17 mouse cellular contexts compared by ENCODE assay signal in the genomic region with DNA sequence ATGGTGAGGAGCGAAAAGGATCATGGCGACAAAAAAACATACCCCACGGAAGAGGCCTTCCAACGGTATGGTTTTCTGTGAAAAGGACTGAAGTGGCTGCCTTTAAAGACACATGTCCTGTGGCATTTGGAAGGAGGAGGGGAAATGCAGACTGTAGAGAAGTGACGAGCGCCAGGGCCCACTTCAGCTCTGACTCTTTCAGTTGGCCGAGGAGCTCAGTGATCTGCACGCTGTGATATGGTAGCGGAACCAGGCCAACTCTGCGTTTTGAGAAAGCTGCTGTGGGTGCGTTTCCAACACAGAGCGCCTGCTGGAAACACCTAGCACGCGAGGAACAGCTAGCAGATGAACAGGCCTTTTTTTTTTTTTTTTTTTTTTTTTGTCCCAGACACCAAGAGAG. TPM values are rescaled to one million over a fixed set of nuclear protein-coding genes. Genes with fewer than 3 reads are reported as not detected.
DNase-seq lines count a peak whose midpoint lies in the region; ATAC-seq and TF ChIP-seq lines count a peak whose summit lies in the region.
"Had no signal": no experiment of that assay in that cellular context is flagged by ENCODE, and none has a peak within 500 bp of the region (broad histone marks: within the 10 kb centered on the region; RNA-seq: fewer than 3 reads in every experiment).

No protein-coding gene starts in this region.

- H3K9ac ChIP-seq in heart, embryonic 16.5 days (ENCODE audit: low read length) = no peak overlapping the region
- H3K9ac ChIP-seq in liver, embryonic 13.5 days = peak overlapping the region; percentile 65
- H3K9ac ChIP-seq in hindbrain, embryonic 16.5 days (ENCODE audit: low read depth, low read length) = no peak overlapping the region
- H3K9ac ChIP-seq: lung, embryonic 14.5 days; midbrain, embryonic 13.5 days had no signal

- H3K36me3 ChIP-seq in heart, embryonic 16.5 days (ENCODE audit: control insufficient read depth, insufficient read depth) = no peaks in the 10 kb centered on the region
- no peaks in the 10 kb centered on the region for H3K36me3 ChIP-seq in G1E (replicated peaks)
- H3K36me3 ChIP-seq in liver, embryonic 13.5 days = no peaks in the 10 kb centered on the region
- H3K36me3 ChIP-seq in hindbrain, embryonic 16.5 days (ENCODE audit: control insufficient read depth, insufficient read depth, low read length) = no peaks in the 10 kb centered on the region
- H3K36me3 ChIP-seq: midbrain, embryonic 13.5 days had no signal

- H3K27ac ChIP-seq in heart, embryonic 16.5 days (ENCODE audit: low read length) = no peak overlapping the region
- peak overlapping the region; percentile 95 for H3K27ac ChIP-seq in liver, embryonic 13.5 days
- no peak overlapping the region for H3K27ac ChIP-seq in hindbrain, embryonic 16.5 days (ENCODE audit: low read depth, low read length)
- H3K27ac ChIP-seq: midbrain, embryonic 13.5 days had no signal

- no peak for TF ChIP-seq CTCF in G1E (IDR thresholded peaks at IDR 0.05; ENCODE audit: low read depth, low read length)

- H3K4me1 ChIP-seq in heart, embryonic 16.5 days (ENCODE audit: control insufficient read depth, insufficient read depth, low read length) = peaks cover 16% of the 10 kb centered on the region
- H3K4me1 ChIP-seq in G1E (ENCODE audit: insufficient read depth, low read depth, low read length) = peaks cover 35% of the 10 kb centered on the region
- H3K4me1 ChIP-seq in liver, embryonic 13.5 days (replicated peaks) = peaks cover 71% of the 10 kb centered on the region
- H3K4me1 ChIP-seq in hindbrain, embryonic 16.5 days (ENCODE audit: control insufficient read depth, insufficient read depth, low read depth, low read length) = no peaks in the 10 kb centered on the region
- H3K4me1 ChIP-seq: midbrain, embryonic 13.5 days had no signal

- H3K4me2 ChIP-seq in heart, embryonic 16.5 days (ENCODE audit: low read depth, low read length) = no peak overlapping the region
- H3K4me2 ChIP-seq in liver, embryonic 13.5 days = peak overlapping the region; percentile 66
- no peak overlapping the region for H3K4me2 ChIP-seq in hindbrain, embryonic 16.5 days (ENCODE audit: low read length)
- H3K4me2 ChIP-seq: lung, embryonic 14.5 days; midbrain, embryonic 13.5 days had no signal

- H3K4me3 ChIP-seq in heart, embryonic 16.5 days (ENCODE audit: low read length) = no peak overlapping the region
- peak overlapping the region; percentile 56; the same call in 1 of the 2 replicates for H3K4me3 ChIP-seq in G1E (ENCODE audit: low read depth, low read length)
- H3K4me3 ChIP-seq in liver, embryonic 13.5 days (replicated peaks) = peak overlapping the region; percentile 41
- H3K4me3 ChIP-seq in hindbrain, embryonic 16.5 days (ENCODE audit: low read length) = no peak overlapping the region
- H3K4me3 ChIP-seq: midbrain, embryonic 13.5 days had no signal

- ATAC-seq in heart, embryonic 16.5 days (replicated peaks; ENCODE audit: extremely low read depth, insufficient read depth, low FRiP score) = peak; percentile 37; the same call in 1 of the 2 replicates
- ATAC-seq in G1E (ENCODE audit: extremely low read depth, insufficient number of reproducible peaks, low FRiP score, poor library complexity, severe bottlenecking) = peak; percentile 50; the same call in 1 of the 2 replicates
- ATAC-seq in liver, embryonic 13.5 days (ENCODE audit: low read depth) = peak; percentile 64
- no peak for ATAC-seq in hindbrain, embryonic 16.5 days
- ATAC-seq: midbrain, embryonic 13.5 days had no signal

- H3K27me3 ChIP-seq in heart, embryonic 16.5 days (ENCODE audit: control insufficient read depth, insufficient read depth, low read length) = no peaks in the 10 kb centered on the region
- H3K27me3 ChIP-seq in G1E (ENCODE audit: insufficient read depth, low read length) = no peaks in the 10 kb centered on the region
- no peaks in the 10 kb centered on the region for H3K27me3 ChIP-seq in liver, embryonic 13.5 days
- H3K27me3 ChIP-seq in hindbrain, embryonic 16.5 days (replicated peaks; ENCODE audit: control insufficient read depth, insufficient read depth, low read length) = no peaks in the 10 kb centered on the region
- H3K27me3 ChIP-seq: CH12.LX; midbrain, embryonic 13.5 days had no signal

- 51% methylated on average over 14 of the region's 14 CpGs for WGBS in heart, embryonic 16.5 days
- WGBS in liver, embryonic 13.5 days (ENCODE audit: insufficient replicate concordance) = 36% methylated on average over 14 of the region's 14 CpGs
- 87% methylated on average over 14 of the region's 14 CpGs for WGBS in hindbrain, embryonic 16.5 days

- DNase-seq in heart, adult 9 months (ENCODE audit: low spot score in 2 of 2) = no peak
- peak; percentile 8 for DNase-seq in G1E (ENCODE audit: low spot score)
- peak; percentile 32 for DNase-seq in brain, adult 2 months (ENCODE audit: low read depth, low spot score)
- peak; percentile 47 for DNase-seq in liver, embryonic 13.5 days
- no peak for DNase-seq in thymus, postnatal 14 days
- DNase-seq: gastrocnemius, postnatal 14 days; kidney, postnatal 25 days had no signal

- no peaks in the 10 kb centered on the region for H3K9me3 ChIP-seq in heart, embryonic 16.5 days (replicated peaks; ENCODE audit: control insufficient read depth, low read length)
- no peaks in the 10 kb centered on the region for H3K9me3 ChIP-seq in G1E (replicated peaks)
- H3K9me3 ChIP-seq in liver, embryonic 13.5 days (replicated peaks) = no peaks in the 10 kb centered on the region
- H3K9me3 ChIP-seq in hindbrain, embryonic 16.5 days (ENCODE audit: control insufficient read depth, low read length) = no peaks in the 10 kb centered on the region
- H3K9me3 ChIP-seq: midbrain, embryonic 13.5 days had no signal

RNA-seq across cellular contexts. Expression of a gene that starts 24.4 kb away (rescaled TPM):
- polyA plus RNA-seq in heart, embryonic 16.5 days (2015; fragmentation: Nextera tagmentation; extraction: Ambion mirVana) = 136 and 148 TPM in 2 replicates
- total RNA-seq in G1E (2014; fragmentation: Nextera tagmentation) = 168 and 190 TPM in 2 replicates
- 304 and 315 TPM in 2 replicates for total RNA-seq in G1E (2017)
- polyA plus RNA-seq in G1E (2012) = 54.9 and 111 TPM in 2 replicates
- polyA plus RNA-seq in liver, embryonic 13.5 days (2015; fragmentation: Nextera tagmentation; extraction: Ambion mirVana) = 199 and 216 TPM in 2 replicates
- 156 and 166 TPM in 2 replicates for polyA plus RNA-seq in hindbrain, embryonic 16.5 days (2015; fragmentation: Nextera tagmentation; extraction: Ambion mirVana)

RNA-seq across cellular contexts. Expression of a gene that starts 24.6 kb away (rescaled TPM):
- 0.60 and 0.79 TPM in 2 replicates for polyA plus RNA-seq in heart, embryonic 16.5 days (2015; fragmentation: Nextera tagmentation; extraction: Ambion mirVana)
- total RNA-seq in G1E (2014; fragmentation: Nextera tagmentation) (0.39 and 0.60 TPM in 2 replicates), G1E (2017) (0.05 and 0.06 TPM in 2 replicates)
- polyA plus RNA-seq in G1E (2012) = not detected in 2 replicates
- 0.23 and 0.27 TPM in 2 replicates for polyA plus RNA-seq in liver, embryonic 13.5 days (2015; fragmentation: Nextera tagmentation; extraction: Ambion mirVana)
- 8.0 and 11.2 TPM in 2 replicates for polyA plus RNA-seq in hindbrain, embryonic 16.5 days (2015; fragmentation: Nextera tagmentation; extraction: Ambion mirVana)

RNA-seq across cellular contexts. Expression of a gene that starts 24.7 kb away (rescaled TPM):
- polyA plus RNA-seq in heart, embryonic 16.5 days (2015; fragmentation: Nextera tagmentation; extraction: Ambion mirVana) = 0.34 TPM in 1 of 2 replicates, not detected in the other
- not detected in 2 replicates for total RNA-seq in G1E (2014; fragmentation: Nextera tagmentation)
- total RNA-seq in G1E (2017) = 88.3 and 92.3 TPM in 2 replicates
- 0.42 and 0.70 TPM in 2 replicates for polyA plus RNA-seq in G1E (2012)
- 6.3 and 6.5 TPM in 2 replicates for polyA plus RNA-seq in liver, embryonic 13.5 days (2015; fragmentation: Nextera tagmentation; extraction: Ambion mirVana)
- polyA plus RNA-seq in hindbrain, embryonic 16.5 days (2015; fragmentation: Nextera tagmentation; extraction: Ambion mirVana) = not detected in 2 replicates
- total RNA-seq: adrenal gland, postnatal 36 days; CH12.LX; gastrocnemius, postnatal 14 days; left cerebral cortex, adult 8-10 months had no signal
- polyA plus RNA-seq: embryonic facial prominence, embryonic 14.5 days; lung, embryonic 14.5 days; midbrain, embryonic 13.5 days; neural tube, embryonic 14.5 days; urinary bladder, adult 2 months had no signal

RNA-seq across cellular contexts. Expression of a gene that starts 32.4 kb away (rescaled TPM):
- 0.68 TPM in 1 of 2 replicates, not detected in the other for polyA plus RNA-seq in heart, embryonic 16.5 days (2015; fragmentation: Nextera tagmentation; extraction: Ambion mirVana)
- total RNA-seq in G1E (2014; fragmentation: Nextera tagmentation) (not detected in 2 replicates), G1E (2017) (0.82 TPM in 1 of 2 replicates, not detected in the other)
- not detected in 2 replicates for polyA plus RNA-seq in G1E (2012)
- polyA plus RNA-seq in liver, embryonic 13.5 days (2015; fragmentation: Nextera tagmentation; extraction: Ambion mirVana) = 59.8 and 60.0 TPM in 2 replicates
- 0.45 TPM in 1 of 2 replicates, not detected in the other for polyA plus RNA-seq in hindbrain, embryonic 16.5 days (2015; fragmentation: Nextera tagmentation; extraction: Ambion mirVana)
- total RNA-seq: adrenal gland, postnatal 36 days had no signal
- polyA plus RNA-seq: embryonic facial prominence, embryonic 14.5 days; lung, embryonic 14.5 days; neural tube, embryonic 14.5 days had no signal

RNA-seq across cellular contexts. Expression of a gene that starts 35.1 kb away (rescaled TPM):
- 23.6 and 32.3 TPM in 2 replicates for polyA plus RNA-seq in heart, embryonic 16.5 days (2015; fragmentation: Nextera tagmentation; extraction: Ambion mirVana)
- total RNA-seq in G1E (2014; fragmentation: Nextera tagmentation) (2.6 and 3.0 TPM in 2 replicates), G1E (2017) (1.7 and 2.8 TPM in 2 replicates)
- polyA plus RNA-seq in G1E (2012) = 5.2 and 5.7 TPM in 2 replicates
- 3.4 and 4.9 TPM in 2 replicates for polyA plus RNA-seq in liver, embryonic 13.5 days (2015; fragmentation: Nextera tagmentation; extraction: Ambion mirVana)
- polyA plus RNA-seq in hindbrain, embryonic 16.5 days (2015; fragmentation: Nextera tagmentation; extraction: Ambion mirVana) = 19.6 and 29.8 TPM in 2 replicates

Comparison
In these comparisons a context has a peak if more than half of its experiments do, and no peak if none do; other contexts are left out.
1. H3K4me3 ChIP-seq: peak in G1E (single experiment) and liver, embryonic 13.5 days (single experiment); none in heart, embryonic 16.5 days (single experiment) and hindbrain, embryonic 16.5 days (single experiment).
2. DNase-seq: peak in G1E (single experiment), brain, adult 2 months (single experiment) and liver, embryonic 13.5 days (single experiment); none in heart, adult 9 months (0 of 2) and thymus, postnatal 14 days (single experiment).